ENCODE assay signal across 9 mouse cellular contexts in genomic region chr4:120682168-120682567, GRCm38 (mm10). TPM values are rescaled to one million over a fixed set of nuclear protein-coding genes. Genes with fewer than 3 reads are reported as not detected.
DNase-seq lines count a peak whose midpoint lies in the region; ATAC-seq and TF ChIP-seq lines count a peak whose summit lies in the region.
"Had no signal": no experiment of that assay in that cellular context is flagged by ENCODE, and none has a peak within 500 bp of the region (broad histone marks: within the 10 kb centered on the region; RNA-seq: fewer than 3 reads in every experiment).

No protein-coding gene starts in this region.

- H3K27ac ChIP-seq in intestine, embryonic 14.5 days (ENCODE audit: low read depth): no peak overlapping the region
- H3K27ac ChIP-seq in intestine, embryonic 16.5 days (ENCODE audit: low read length): no peak overlapping the region
- H3K27ac ChIP-seq in left cerebral cortex, adult 2 months: no peak overlapping the region
- no peak overlapping the region for H3K27ac ChIP-seq in stomach, postnatal 0 days (replicated peaks)
- H3K27ac ChIP-seq: macrophage had no signal

- H3K9me3 ChIP-seq in intestine, embryonic 14.5 days (ENCODE audit: control insufficient read depth, low read length): no peaks in the 10 kb centered on the region
- no peaks in the 10 kb centered on the region for H3K9me3 ChIP-seq in intestine, embryonic 16.5 days (ENCODE audit: control insufficient read depth, low read length)
- no peaks in the 10 kb centered on the region for H3K9me3 ChIP-seq in stomach, postnatal 0 days (ENCODE audit: control insufficient read depth, low read length)

- no peak for ATAC-seq in intestine, embryonic 14.5 days (replicated peaks; ENCODE audit: low FRiP score, low TSS enrichment, low read depth)
- no peak for ATAC-seq in intestine, embryonic 16.5 days
- ATAC-seq in stomach, postnatal 0 days (ENCODE audit: low FRiP score, low TSS enrichment): no peak

- WGBS in intestine, embryonic 14.5 days: 45% methylated on average over 10 of the region's 10 CpGs
- WGBS in intestine, embryonic 16.5 days: 40% methylated on average over 10 of the region's 10 CpGs
- WGBS in stomach, postnatal 0 days: 52% methylated on average over 10 of the region's 10 CpGs

- intact Hi-C loops in heart, postnatal 36 days (cut with DNase I): loop anchor here (1.0 to 5.0 kb wide), 4 partner anchors 73 to 295 kb away; no protein-coding TSS in a partner anchor
- intact Hi-C loops in left cerebral cortex, adult 2 months (cut with DNase I): loop anchor here (1.0 to 5.0 kb wide), 3 partner anchors 73 to 295 kb away; no protein-coding TSS in a partner anchor

- H3K36me3 ChIP-seq in intestine, embryonic 14.5 days (ENCODE audit: control insufficient read depth, insufficient read depth, low read length): no peaks in the 10 kb centered on the region
- H3K36me3 ChIP-seq in intestine, embryonic 16.5 days (ENCODE audit: control insufficient read depth, insufficient read depth, low read length): no peaks in the 10 kb centered on the region
- no peaks in the 10 kb centered on the region for H3K36me3 ChIP-seq in stomach, postnatal 0 days (ENCODE audit: control insufficient read depth, insufficient read depth, low read length)

- DNase-seq in intestine, embryonic 14.5 days (ENCODE audit: low spot score): peak; percentile 65
- peak; percentile 76 for DNase-seq in NIH3T3 (ENCODE audit: low read depth)
- peak; percentile 78 to 83 for DNase-seq in cerebellum, postnatal 10 days
- peak; percentile 50 to 69 for DNase-seq in heart, postnatal 36 days
- peak; percentile 45 to 68 for DNase-seq in left cerebral cortex, adult 2 months (ENCODE audit: extremely low spot score in 1 of 2, low spot score in 2 of 2)
- peak; percentile 73 for DNase-seq in mesoderm, embryonic 11.5 days (ENCODE audit: low read depth, low spot score)
- no peak for DNase-seq in stomach, postnatal 0 days (ENCODE audit: low spot score)

- no peak overlapping the region for H3K4me3 ChIP-seq in intestine, embryonic 14.5 days (ENCODE audit: low read depth, low read length)
- H3K4me3 ChIP-seq in intestine, embryonic 16.5 days (ENCODE audit: low read length): no peak overlapping the region
- no peak overlapping the region for H3K4me3 ChIP-seq in left cerebral cortex, adult 2 months
- no peak overlapping the region for H3K4me3 ChIP-seq in stomach, postnatal 0 days (ENCODE audit: low read depth, low read length)

- no peak overlapping the region for H3K4me2 ChIP-seq in intestine, embryonic 14.5 days (ENCODE audit: low read length)
- no peak overlapping the region for H3K4me2 ChIP-seq in intestine, embryonic 16.5 days (ENCODE audit: low read depth, low read length)
- H3K4me2 ChIP-seq in stomach, postnatal 0 days (replicated peaks; ENCODE audit: low read depth): no peak overlapping the region

- H3K9ac ChIP-seq in intestine, embryonic 14.5 days (ENCODE audit: low read length): no peak overlapping the region
- no peak overlapping the region for H3K9ac ChIP-seq in intestine, embryonic 16.5 days (ENCODE audit: low read depth, low read length)
- H3K9ac ChIP-seq in stomach, postnatal 0 days (ENCODE audit: low read length): no peak overlapping the region

- no peaks in the 10 kb centered on the region for H3K4me1 ChIP-seq in intestine, embryonic 14.5 days (replicated peaks; ENCODE audit: control insufficient read depth, insufficient read depth, low read length)
- H3K4me1 ChIP-seq in intestine, embryonic 16.5 days (ENCODE audit: control insufficient read depth, insufficient read depth, low read length): no peaks in the 10 kb centered on the region
- no peaks in the 10 kb centered on the region for H3K4me1 ChIP-seq in stomach, postnatal 0 days (replicated peaks; ENCODE audit: control insufficient read depth, insufficient read depth)

- TF ChIP-seq CTCF in left cerebral cortex, adult 2 months (IDR thresholded peaks at IDR 0.05): peak; percentile 96
- peak; percentile 84 for TF ChIP-seq CTCF in stomach, postnatal 0 days (IDR thresholded peaks at IDR 0.05; ENCODE audit: low read depth)

- no peak for TF ChIP-seq EP300 in stomach, postnatal 0 days (optimal IDR thresholded peaks at IDR 0.05)

- H3K27me3 ChIP-seq in intestine, embryonic 14.5 days (replicated peaks; ENCODE audit: control insufficient read depth, insufficient read depth, low read length): no peaks in the 10 kb centered on the region
- no peaks in the 10 kb centered on the region for H3K27me3 ChIP-seq in intestine, embryonic 16.5 days (replicated peaks; ENCODE audit: control insufficient read depth, insufficient read depth, low read length)
- H3K27me3 ChIP-seq in stomach, postnatal 0 days (ENCODE audit: control insufficient read depth, insufficient read depth, low read length): no peaks in the 10 kb centered on the region

RNA-seq across cellular contexts. Expression of gene Cited4, which starts 15.8 kb away (rescaled TPM):
- polyA plus RNA-seq in intestine, embryonic 14.5 days (2014; fragmentation: Nextera tagmentation; extraction: Ambion mirVana): 0.77 and 1.2 TPM in 2 replicates
- polyA plus RNA-seq in intestine, embryonic 16.5 days (2015; fragmentation: Nextera tagmentation; extraction: Ambion mirVana): 1.5 and 2.4 TPM in 2 replicates
- 10 to 100 TPM; 26.9 to 36.2 TPM for total RNA-seq in heart, postnatal 36 days (2021)
- 10 to 100 TPM; 17.9 to 20.2 TPM for total RNA-seq in left cerebral cortex, adult 2 months (2021)
- polyA plus RNA-seq in stomach, postnatal 0 days (2015; fragmentation: Nextera tagmentation; extraction: Ambion mirVana): 29.8 and 31.8 TPM in 2 replicates
- polyA plus RNA-seq: macrophage had no signal
